Mouse (Mus musculus) liver, embryonic 11.5 days (tissue): ENCODE results near the gene 9930022D16Rik. TPM values are rescaled to one million over a fixed set of nuclear protein-coding genes. Genes with fewer than 3 reads are reported as not detected.

ENCODE experiments used
- ATAC-seq: fragments of 200-750 bp; cut with Nextera tagmentation; replicated peaks from 2 replicates; pipeline ENCODE4 v1.8.0; 2017; ENCODE audit warnings: moderate number of reproducible peaks, mild to moderate bottlenecking, moderate TSS enrichment, moderate library complexity; ENCODE audit not compliant: low FRiP score
- DNase-seq: peaks from one replicate; pipeline ENCODE4 v3.0.0-alpha.2; 2017; ENCODE audit warnings: low spot score
- H3K27ac ChIP-seq: fragments of 300-500 bp; sonication (generic); 2 replicates; pipeline ENCODE4 v1.5.1; 2014; ENCODE audit warnings: mild to moderate bottlenecking, low read depth, low read length, control low read depth
- H3K27me3 ChIP-seq: fragments of 300-500 bp; sonication (generic); replicated peaks from 2 replicates; pipeline ENCODE4 v1.6.1; 2014; ENCODE audit warnings: low read length, mixed read lengths; ENCODE audit not compliant: control insufficient read depth, insufficient read depth
- H3K36me3 ChIP-seq: fragments of 300-500 bp; sonication (generic); 2 replicates; pipeline ENCODE4 v1.6.1; 2014; ENCODE audit warnings: mild to moderate bottlenecking, low read length, moderate library complexity, mixed read lengths; ENCODE audit not compliant: control insufficient read depth, insufficient read depth
- H3K4me1 ChIP-seq: fragments of 300-500 bp; sonication (generic); replicated peaks from 2 replicates; pipeline ENCODE4 v1.6.1; 2014; ENCODE audit warnings: low read length, mixed read lengths; ENCODE audit not compliant: control insufficient read depth, insufficient read depth
- H3K4me2 ChIP-seq: fragments of 300-500 bp; sonication (generic); 2 replicates; pipeline ENCODE4 v1.6.1; 2014; ENCODE audit warnings: mild to moderate bottlenecking, control low read depth, moderate library complexity
- H3K4me3 ChIP-seq: fragments of 300-500 bp; sonication (generic); 2 replicates; pipeline ENCODE4 v1.5.1; 2014; ENCODE audit warnings: low read depth, low read length, control low read depth
- H3K9ac ChIP-seq: fragments of 300-500 bp; sonication (generic); 2 replicates; pipeline ENCODE4 v1.6.1; 2014; ENCODE audit warnings: low read depth, low read length, control low read depth
- H3K9me3 ChIP-seq: fragments of 300-500 bp; sonication (generic); 2 replicates; pipeline ENCODE4 v1.6.1; 2016; ENCODE audit warnings: low read length, inconsistent platforms, mixed read lengths; ENCODE audit not compliant: control insufficient read depth
- WGBS: fragments of 180-500 bp; shearing (Covaris S2); extraction: QIAGEN DNeasy Blood & Tissue Kit; methylation state at CpG from one replicate; pipeline ENCODE4 v1.1.7; 2014; 5-methylcytosine and 5-hydroxymethylcytosine counted together
- polyA plus RNA-seq: library from polyadenylated mRNA; unstranded; fragments of >200 nt; fragmentation: Nextera tagmentation; extraction: Ambion mirVana; gene quantifications from 2 replicates; pipeline ENCODE4 v1.2.1, GENCODE M21; 2014

9930022D16Rik gene
- polyA plus RNA-seq, 1 experiment from 2014 or later = not detected

- no peaks in the 10 kb centered on the region for H3K4me1 ChIP-seq
- no peak overlapping the region for H3K4me2 ChIP-seq
- H3K36me3 ChIP-seq = peaks cover 4% of the 10 kb centered on the region
- no peak overlapping the region for H3K27ac ChIP-seq
- ATAC-seq = no peak
- H3K9ac ChIP-seq = no peak overlapping the region
- H3K9me3 ChIP-seq = no peaks in the 10 kb centered on the region
- H3K27me3 ChIP-seq = no peaks in the 10 kb centered on the region
- WGBS = 92% methylated on average over 9 of the region's 9 CpGs
- no peak overlapping the region for H3K4me3 ChIP-seq
- no peak for DNase-seq
Observed at GRCm38 (mm10) chr11:109395291-109395690, 18.4 kb upstream of the 9930022D16Rik start.

DNA sequence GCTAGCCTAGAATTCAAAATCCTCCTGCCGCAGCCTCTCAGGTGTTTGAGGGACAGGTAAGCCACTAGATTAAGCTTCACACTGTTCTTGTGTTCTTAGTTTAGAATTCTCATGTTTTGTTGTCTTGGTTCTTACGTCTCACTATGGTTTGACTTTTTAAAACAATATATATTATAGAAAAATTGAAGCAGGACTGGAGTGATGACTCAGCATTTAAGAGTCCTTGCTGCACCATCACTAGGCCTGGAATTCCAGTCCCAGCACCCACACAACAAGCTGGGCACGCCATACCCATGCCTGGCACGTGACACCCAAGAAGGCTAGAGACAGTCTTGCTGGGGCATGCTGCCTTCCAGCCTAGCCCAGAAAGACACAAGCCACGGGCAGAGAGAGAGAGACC, 7.3 kb upstream of the 9930022D16Rik start:
- no peaks in the 10 kb centered on the region for H3K27me3 ChIP-seq
- H3K4me1 ChIP-seq = no peaks in the 10 kb centered on the region
- no peak overlapping the region for H3K27ac ChIP-seq
- no peak overlapping the region for H3K4me3 ChIP-seq
- no peaks in the 10 kb centered on the region for H3K9me3 ChIP-seq
- 84% methylated on average over 5 of the region's 5 CpGs for WGBS
- no peak overlapping the region for H3K4me2 ChIP-seq
- H3K9ac ChIP-seq = no peak overlapping the region
- no peaks in the 10 kb centered on the region for H3K36me3 ChIP-seq
- ATAC-seq (no peak), DNase-seq (no peak)

DNA sequence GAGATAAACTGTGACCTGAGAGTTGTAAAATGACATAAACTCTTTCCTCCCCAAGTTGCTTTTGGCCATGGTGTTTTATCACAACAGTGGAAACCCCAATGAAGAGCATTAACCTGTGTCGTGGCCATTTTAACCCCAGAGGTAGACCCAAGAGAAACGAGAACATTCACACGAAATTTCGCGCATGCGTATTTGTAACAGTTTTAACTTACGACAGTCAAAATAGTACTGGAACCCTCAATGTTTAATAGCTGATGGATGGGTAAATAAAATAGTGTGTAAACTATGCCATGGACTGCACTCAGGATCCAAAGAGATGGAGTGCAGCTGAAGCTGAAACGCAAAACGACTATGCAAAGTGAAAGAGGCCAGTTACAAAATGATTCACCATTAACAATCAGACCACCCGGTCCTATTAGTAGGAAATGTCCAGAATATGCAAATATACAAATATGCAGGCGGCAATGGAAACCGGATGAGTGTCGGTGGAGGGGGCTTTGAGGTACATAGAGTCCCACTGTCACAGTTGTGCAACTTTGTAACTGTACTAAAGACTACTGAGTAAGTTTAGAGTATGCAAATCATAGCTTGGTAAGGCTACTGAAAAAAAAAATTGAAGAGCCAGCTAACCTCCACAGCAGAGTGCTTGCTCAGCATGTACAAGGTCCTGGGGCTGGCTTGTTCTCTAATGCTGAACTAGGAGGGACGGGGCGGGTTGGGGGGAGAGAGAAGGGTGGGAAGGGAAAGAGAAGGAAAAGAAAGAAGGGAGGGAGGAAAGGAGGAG, 3.3 kb upstream of the 9930022D16Rik start:
- H3K36me3 ChIP-seq = no peaks in the 10 kb centered on the region
- H3K9me3 ChIP-seq = no peaks in the 10 kb centered on the region
- no peak overlapping the region for H3K4me3 ChIP-seq
- H3K27me3 ChIP-seq = no peaks in the 10 kb centered on the region
- DNase-seq (no peak), ATAC-seq (no peak)
- no peak overlapping the region for H3K27ac ChIP-seq
- H3K4me1 ChIP-seq = no peaks in the 10 kb centered on the region; the same call in 1 of the 2 replicates
- H3K4me2 ChIP-seq = no peak overlapping the region
- H3K9ac ChIP-seq = no peak overlapping the region
- WGBS = 81% methylated on average over 15 of the region's 15 CpGs

GRCm38 (mm10) chr11:109414802-109415201, 1.1 kb downstream of the 9930022D16Rik start:
- Histone ChIP-seq H3K36me3 (no peaks in the 10 kb centered on the region), H3K27ac (no peak overlapping the region), H3K9me3 (no peaks in the 10 kb centered on the region), H3K4me2 (no peak overlapping the region), H3K4me1 (peaks cover 1% of the 10 kb centered on the region; the same call in 1 of the 2 replicates), H3K27me3 (no peaks in the 10 kb centered on the region), H3K9ac (no peak overlapping the region), H3K4me3 (no peak overlapping the region)
- 81% methylated on average over 5 of the region's 5 CpGs for WGBS
- DNase-seq = no peak
- no peak for ATAC-seq

- H3K9me3 ChIP-seq = no peaks in the 10 kb centered on the region
- DNase-seq (no peak), ATAC-seq (no peak)
- H3K27ac ChIP-seq = no peak overlapping the region
- H3K36me3 ChIP-seq = no peaks in the 10 kb centered on the region
- peaks cover 4% of the 10 kb centered on the region; the same call in 1 of the 2 replicates for H3K4me1 ChIP-seq
- 73% methylated on average over 8 of the region's 8 CpGs for WGBS
- no peaks in the 10 kb centered on the region for H3K27me3 ChIP-seq
- H3K4me2 ChIP-seq = no peak overlapping the region
- H3K4me3 ChIP-seq = no peak overlapping the region
- no peak overlapping the region for H3K9ac ChIP-seq
Observed at GRCm38 (mm10) chr11:109416709-109417420, 3.1 kb downstream of the 9930022D16Rik start.

DNA sequence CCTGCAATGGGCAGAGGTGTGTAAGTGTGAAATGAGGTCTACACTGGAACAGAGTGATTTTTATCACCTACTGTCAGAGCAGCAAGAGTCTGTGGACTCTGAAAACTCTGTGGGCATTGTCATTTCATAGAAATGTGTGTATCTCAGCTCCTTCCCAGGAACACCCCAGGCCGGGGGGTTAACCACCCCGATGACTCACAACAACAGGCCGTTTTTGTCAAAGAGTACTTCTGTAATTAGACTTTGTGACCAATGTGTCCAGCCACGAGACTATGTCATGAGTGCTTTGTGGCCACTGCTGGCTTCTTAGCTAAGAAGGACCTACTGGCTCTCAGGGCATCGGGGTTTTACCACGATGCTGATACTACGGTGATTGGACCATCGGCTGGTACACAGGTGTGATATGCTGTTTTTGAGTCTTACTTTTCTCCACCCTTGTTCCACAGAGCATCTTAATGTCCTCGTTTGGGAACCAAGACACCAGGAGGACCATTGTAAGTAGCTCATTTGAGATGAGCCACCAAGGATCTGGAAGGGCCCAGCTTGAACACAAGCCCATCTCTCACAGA, 3.8 kb downstream of the 9930022D16Rik start:
- H3K27me3 ChIP-seq = no peaks in the 10 kb centered on the region
- H3K4me1 ChIP-seq = peaks cover 4% of the 10 kb centered on the region; the same call in 1 of the 2 replicates
- H3K36me3 ChIP-seq = no peaks in the 10 kb centered on the region
- no peaks in the 10 kb centered on the region; the same call in 1 of the 2 replicates for H3K9me3 ChIP-seq
- no peak for DNase-seq
- H3K4me3 ChIP-seq = no peak overlapping the region
- no peak for ATAC-seq
- no peak overlapping the region for H3K4me2 ChIP-seq
- H3K9ac ChIP-seq = no peak overlapping the region
- no peak overlapping the region for H3K27ac ChIP-seq
- WGBS = 78% methylated on average over 9 of the region's 9 CpGs

- Histone ChIP-seq H3K9ac (no peak overlapping the region), H3K4me3 (no peak overlapping the region), H3K27ac (no peak overlapping the region), H3K36me3 (no peaks in the 10 kb centered on the region), H3K27me3 (no peaks in the 10 kb centered on the region), H3K9me3 (no peaks in the 10 kb centered on the region; the same call in 1 of the 2 replicates), H3K4me2 (no peak overlapping the region), H3K4me1 (peaks cover 7% of the 10 kb centered on the region; the same call in 1 of the 2 replicates)
- ATAC-seq (no peak), DNase-seq (no peak)
- WGBS = 48% methylated on average over 4 of the region's 4 CpGs
Observed at GRCm38 (mm10) chr11:109419461-109419860, 5.7 kb downstream of the 9930022D16Rik start.

GRCm38 (mm10) chr11:109419961-109420566, 6.3 kb downstream of the 9930022D16Rik start:
- 33% methylated on average over 16 of the region's 16 CpGs for WGBS
- H3K4me3 ChIP-seq = 0 out of 2 replicates have a peak overlapping the region, but pooled peaks have one; percentile 4
- H3K9me3 ChIP-seq = no peaks in the 10 kb centered on the region; the same call in 1 of the 2 replicates
- no peaks in the 10 kb centered on the region for H3K36me3 ChIP-seq
- no peak overlapping the region for H3K27ac ChIP-seq
- no peaks in the 10 kb centered on the region for H3K27me3 ChIP-seq
- no peak for DNase-seq
- peak overlapping the region; percentile 35 for H3K4me2 ChIP-seq
- 0 out of 2 replicates have a peak, but pooled peaks have one; percentile 8 for ATAC-seq
- H3K9ac ChIP-seq = no peak overlapping the region
- H3K4me1 ChIP-seq = peaks cover 7% of the 10 kb centered on the region; the same call in 1 of the 2 replicates
